Mouse (Mus musculus) splenic B cell, adult 2 months (primary cell): ENCODE measurements at regions not wholly inside any gene's neighbourhood (a gene's known extent, or its start where the extent isn't known, plus 50 kb on each side); places are given as distances from the start of the nearest gene placed in this dataset.

Experiments used
- DNase-seq: peaks from one replicate; pipeline ENCODE4 v3.0.0-alpha.2; 2011; ENCODE audit warnings: low read depth, low spot score
- H3K27me3 ChIP-seq: 2 replicates; pipeline ENCODE4 v1.6.1; 2012; ENCODE audit warnings: mild to moderate bottlenecking, low read length, moderate library complexity, mixed read lengths; ENCODE audit not compliant: control insufficient read depth, poor library complexity, insufficient read depth, severe bottlenecking
- H3K36me3 ChIP-seq: 2 replicates; pipeline ENCODE4 v1.6.1; 2012; ENCODE audit warnings: mild to moderate bottlenecking, low read length, moderate library complexity, mixed read lengths; ENCODE audit not compliant: control insufficient read depth, poor library complexity, insufficient read depth, severe bottlenecking

DNA sequence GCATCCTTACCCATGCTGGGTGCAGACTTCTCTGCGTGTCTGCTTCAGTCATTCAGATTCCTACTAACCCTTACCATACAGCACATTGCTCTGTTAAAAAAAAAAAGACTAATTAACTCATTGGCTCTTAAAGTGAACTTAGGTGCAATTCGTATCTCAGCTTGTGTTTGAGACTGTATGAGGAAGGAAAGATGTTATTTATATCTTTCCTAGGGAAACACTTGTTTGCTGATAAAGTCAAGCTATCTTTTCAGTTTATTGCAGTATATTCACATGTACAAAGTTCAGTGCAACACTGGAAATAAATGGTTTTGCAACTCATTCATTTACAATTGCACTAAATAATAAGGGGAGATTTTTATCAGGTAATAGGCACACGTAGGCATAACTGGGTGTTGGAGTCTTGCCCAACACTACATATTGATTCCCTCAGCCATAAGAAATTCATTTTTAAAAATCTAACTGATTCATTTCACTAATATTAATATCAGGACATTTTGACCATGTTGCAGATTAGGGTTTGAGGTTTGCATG lies 257.8 kb upstream of the Chrm3 start:
- no peaks in the 10 kb centered on the region for H3K27me3 ChIP-seq

GRCm38 (mm10) chr13:10574951-10575350 lies 214.3 kb upstream of the Chrm3 start:
- DNase-seq, result no peak
- no peaks in the 10 kb centered on the region for H3K27me3 ChIP-seq
- no peaks in the 10 kb centered on the region for H3K36me3 ChIP-seq

More for the DNA sequence above, 257.8 kb upstream of the Chrm3 start:
- H3K36me3 ChIP-seq, result no peaks in the 10 kb centered on the region
- no peak for DNase-seq

GRCm38 (mm10) chr13:10566825-10567224 lies 206.2 kb upstream of the Chrm3 start:
- DNase-seq, result no peak
- Histone ChIP-seq H3K27me3 (no peaks in the 10 kb centered on the region), H3K36me3 (no peaks in the 10 kb centered on the region)

- Histone ChIP-seq H3K36me3 (no peaks in the 10 kb centered on the region), H3K27me3 (no peaks in the 10 kb centered on the region)
- DNase-seq, result no peak
Measured at GRCm38 (mm10) chr13:10557559-10557958, 196.9 kb upstream of the Chrm3 start.

GRCm38 (mm10) chr13:10554595-10554994 lies 193.9 kb upstream of the Chrm3 start:
- Histone ChIP-seq H3K27me3 (no peaks in the 10 kb centered on the region), H3K36me3 (no peaks in the 10 kb centered on the region)
- DNase-seq, result no peak

- DNase-seq, result no peak
Measured at GRCm38 (mm10) chr13:10542723-10543122, 182.1 kb upstream of the Chrm3 start.

DNA sequence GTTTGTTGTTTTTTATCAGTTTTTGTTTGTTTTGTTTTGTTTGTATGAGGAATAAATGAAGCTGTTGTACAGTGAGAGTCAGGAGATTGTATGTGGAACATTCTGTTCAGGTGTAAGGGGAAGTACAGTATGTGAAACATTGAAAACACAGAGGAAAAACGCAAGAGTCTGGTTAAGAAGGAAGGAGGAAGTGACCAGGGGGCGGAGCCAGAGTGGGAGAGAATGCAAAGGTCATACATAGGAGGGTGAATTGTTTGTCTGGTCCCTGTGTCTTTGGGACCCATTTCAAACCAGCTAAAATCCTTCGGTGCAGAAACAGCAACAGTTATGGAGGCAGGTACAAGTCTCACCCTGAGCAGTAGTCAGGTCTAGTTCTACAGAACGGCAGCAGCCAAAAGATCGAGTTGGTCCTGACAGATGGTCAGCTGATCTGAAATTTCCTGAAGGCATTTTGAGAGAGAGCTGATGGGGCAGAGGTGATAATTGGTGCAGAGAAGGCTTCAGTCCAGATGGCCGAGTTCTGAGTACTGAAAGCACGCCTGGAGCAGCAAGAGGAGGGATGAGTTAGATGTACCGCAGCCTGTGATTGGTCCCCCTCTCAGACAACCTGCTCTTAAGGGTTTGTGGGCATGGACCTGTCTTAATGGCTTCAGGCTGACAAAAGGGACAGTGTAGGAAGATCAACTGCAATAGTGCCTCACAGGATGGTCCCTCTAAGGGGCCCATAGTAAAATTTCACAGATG lies 179.7 kb upstream of the Chrm3 start:
- DNase-seq, result no peak
- H3K27me3 ChIP-seq, result no peaks in the 10 kb centered on the region
- H3K36me3 ChIP-seq, result no peaks in the 10 kb centered on the region

More at GRCm38 (mm10) chr13:10542723-10543122, 182.1 kb upstream of the Chrm3 start:
- no peaks in the 10 kb centered on the region for H3K27me3 ChIP-seq
- H3K36me3 ChIP-seq, result no peaks in the 10 kb centered on the region

DNA sequence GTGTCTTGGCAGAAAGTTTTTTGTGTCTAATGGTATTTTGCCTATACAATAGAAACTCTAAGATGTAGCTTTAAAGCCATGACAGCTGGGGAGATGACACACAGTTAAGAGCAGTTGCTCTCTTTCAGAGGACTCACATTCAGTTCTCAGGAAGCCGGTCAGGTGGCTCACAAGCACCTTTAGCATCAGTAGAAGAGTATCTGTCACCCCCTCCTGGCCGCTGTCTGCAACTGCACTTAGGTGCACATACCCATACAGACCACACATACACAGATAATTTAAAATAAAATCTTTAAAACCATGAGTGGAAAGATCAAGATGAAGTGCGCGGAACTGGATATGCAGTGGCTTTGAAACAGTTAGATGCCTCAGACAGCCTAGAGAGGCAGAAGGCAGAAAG lies 178.3 kb upstream of the Chrm3 start:
- peak; percentile 12 for DNase-seq
- no peaks in the 10 kb centered on the region for H3K36me3 ChIP-seq
- H3K27me3 ChIP-seq, result no peaks in the 10 kb centered on the region

DNA sequence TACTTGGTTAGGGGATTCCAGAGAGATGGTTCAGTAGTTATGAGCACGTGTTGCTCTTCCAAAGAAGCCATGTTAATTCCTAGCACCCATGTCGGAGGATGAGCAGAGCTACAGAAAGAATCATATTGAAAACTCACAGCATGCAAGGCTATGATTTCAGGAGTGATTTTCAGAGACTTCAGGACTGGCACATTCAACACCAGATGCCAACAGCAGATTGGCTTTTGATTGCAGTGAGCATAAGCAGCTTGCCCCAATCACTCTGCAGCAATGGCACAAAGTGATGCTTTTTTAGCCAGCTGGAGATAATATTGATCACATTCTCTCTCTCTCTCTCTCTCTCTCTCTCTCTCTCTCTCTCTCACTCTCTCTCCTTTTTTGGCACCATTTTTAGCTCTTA lies 166.6 kb upstream of the Chrm3 start:
- no peak for DNase-seq
- Histone ChIP-seq H3K36me3 (no peaks in the 10 kb centered on the region), H3K27me3 (no peaks in the 10 kb centered on the region)

GRCm38 (mm10) chr13:10526470-10527207 lies 166.0 kb upstream of the Chrm3 start:
- DNase-seq, result no peak
- Histone ChIP-seq H3K36me3 (no peaks in the 10 kb centered on the region), H3K27me3 (no peaks in the 10 kb centered on the region)

- H3K36me3 ChIP-seq, result no peaks in the 10 kb centered on the region
- no peak for DNase-seq
- no peaks in the 10 kb centered on the region for H3K27me3 ChIP-seq
Measured at GRCm38 (mm10) chr13:10504211-10504610, 143.6 kb upstream of the Chrm3 start.

DNA sequence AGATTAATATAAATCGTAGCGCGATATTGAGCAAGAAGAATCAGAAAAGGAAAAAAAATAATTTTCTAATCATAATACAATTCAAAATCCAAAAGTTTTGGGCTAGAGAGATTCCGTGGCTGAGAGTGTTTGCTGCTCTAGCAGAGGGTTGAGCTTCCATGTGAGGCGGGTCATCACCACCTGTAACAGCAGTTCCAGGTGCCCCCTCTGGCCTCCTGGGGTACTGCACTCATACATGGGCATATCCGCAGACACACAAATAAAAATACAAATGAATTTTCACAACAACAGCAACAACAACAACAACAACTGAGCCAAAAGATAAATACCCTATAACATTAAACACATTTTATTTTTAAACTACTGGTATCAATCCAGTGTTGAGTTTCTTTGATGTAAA lies 94.7 kb upstream of the Chrm3 start:
- H3K27me3 ChIP-seq, result no peaks in the 10 kb centered on the region
- no peak for DNase-seq
- no peaks in the 10 kb centered on the region for H3K36me3 ChIP-seq

DNA sequence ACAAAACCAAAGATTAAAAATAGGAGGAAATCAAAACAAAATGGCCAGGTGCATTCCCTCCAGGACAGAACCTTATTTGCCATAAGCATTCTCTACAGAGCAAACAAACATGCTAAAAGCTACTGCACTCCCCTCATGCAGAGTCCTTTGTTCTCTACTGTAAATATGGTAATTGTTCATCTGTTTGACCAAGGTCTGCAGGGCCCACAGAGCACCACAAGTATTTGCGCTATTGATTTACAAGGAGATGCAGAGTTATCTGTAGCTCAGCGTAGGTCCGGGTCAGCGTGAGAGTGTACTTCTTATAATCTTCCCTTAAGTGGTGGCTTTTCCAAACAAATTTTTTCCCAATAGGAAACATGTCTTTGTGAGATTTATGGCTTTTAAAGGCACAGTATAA lies 94.0 kb upstream of the Chrm3 start:
- no peak for DNase-seq
- H3K27me3 ChIP-seq, result no peaks in the 10 kb centered on the region
- no peaks in the 10 kb centered on the region for H3K36me3 ChIP-seq

DNA sequence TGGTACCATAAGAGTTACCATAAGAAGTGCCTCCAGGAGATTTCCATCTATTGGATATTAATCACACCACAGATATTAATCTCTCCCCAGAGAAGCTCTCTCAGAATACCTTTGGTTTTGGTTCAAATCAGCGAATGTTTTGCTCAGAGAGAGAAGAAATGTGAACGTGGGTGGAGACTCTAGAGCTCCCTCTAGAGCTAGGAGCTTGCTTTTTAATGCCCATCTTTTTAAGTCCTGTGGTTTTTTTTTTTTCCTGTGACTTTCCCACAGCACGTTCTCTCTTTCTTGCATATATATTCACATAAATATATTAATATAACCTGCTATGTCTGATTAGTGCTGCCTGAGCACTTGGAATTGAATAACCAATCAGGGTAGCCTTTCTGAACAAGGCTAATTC lies 90.4 kb upstream of the Chrm3 start:
- no peaks in the 10 kb centered on the region for H3K27me3 ChIP-seq
- no peak for DNase-seq

GRCm38 (mm10) chr13:10449502-10449901 lies 88.9 kb upstream of the Chrm3 start:
- Histone ChIP-seq H3K36me3 (no peaks in the 10 kb centered on the region), H3K27me3 (no peaks in the 10 kb centered on the region)
- DNase-seq, result no peak

More for the DNA sequence above, 90.4 kb upstream of the Chrm3 start:
- no peaks in the 10 kb centered on the region for H3K36me3 ChIP-seq
